Mouse (Mus musculus): ENCODE measurements around the gene Armh1. TPM values are rescaled to one million over a fixed set of nuclear protein-coding genes. Genes with fewer than 3 reads are reported as not detected.

Gene Armh1
- total and polyA plus RNA-seq, 3 experiments: 0.43 TPM; not detected in 2

DNA sequence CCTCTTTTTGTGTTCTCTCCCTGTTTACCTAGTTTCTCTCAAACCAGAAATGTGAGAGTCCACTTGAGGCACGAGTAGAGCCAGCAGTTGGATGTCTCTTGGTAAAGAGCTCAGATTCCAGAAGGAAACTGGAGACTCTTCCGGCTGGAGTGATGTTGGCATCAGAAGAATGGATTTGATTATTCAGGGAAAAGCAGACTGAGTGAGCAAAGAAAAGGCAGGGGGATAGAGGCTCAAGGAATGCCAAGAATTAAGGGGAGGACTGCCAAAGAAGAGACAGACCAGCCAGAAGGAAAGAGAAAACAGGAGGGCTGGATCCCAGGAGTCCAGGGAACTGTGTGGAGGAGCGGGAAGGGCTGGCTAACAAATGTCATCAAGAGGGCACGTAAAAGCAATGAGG, 16.1 kb downstream of the Armh1 start:
- Histone ChIP-seq H3K4me1 (ENCODE audit: control insufficient read depth, insufficient read depth, low read length) (no peaks in the 10 kb centered on the region), H3K4me3 (no peak overlapping the region), H3K27me3 (ENCODE audit: control insufficient read depth, insufficient read depth, low read length) (no peaks in the 10 kb centered on the region), H3K36me3 (ENCODE audit: control insufficient read depth, insufficient read depth, low read length) (no peaks in the 10 kb centered on the region), H3K27ac (no peak overlapping the region), H3K79me2 (replicated peaks; ENCODE audit: control insufficient read depth, insufficient read depth, low read length) (no peaks in the 10 kb centered on the region), H3K9ac (ENCODE audit: low read depth, low read length) (no peak overlapping the region)
- no peak for DNase-seq
- no peak for TF ChIP-seq POLR2A (IDR thresholded peaks at IDR 0.05; ENCODE audit: insufficient read depth, low read depth, low read length)
- TF ChIP-seq EP300 (IDR thresholded peaks at IDR 0.05; ENCODE audit: insufficient read depth, low read depth, low read length): no peak
- TF ChIP-seq CTCF (IDR thresholded peaks at IDR 0.05): no peak
- WGBS: 56% methylated on average over 4 of the region's 4 CpGs
- intact Hi-C loops (cut with DNase I): no loop called here

DNA sequence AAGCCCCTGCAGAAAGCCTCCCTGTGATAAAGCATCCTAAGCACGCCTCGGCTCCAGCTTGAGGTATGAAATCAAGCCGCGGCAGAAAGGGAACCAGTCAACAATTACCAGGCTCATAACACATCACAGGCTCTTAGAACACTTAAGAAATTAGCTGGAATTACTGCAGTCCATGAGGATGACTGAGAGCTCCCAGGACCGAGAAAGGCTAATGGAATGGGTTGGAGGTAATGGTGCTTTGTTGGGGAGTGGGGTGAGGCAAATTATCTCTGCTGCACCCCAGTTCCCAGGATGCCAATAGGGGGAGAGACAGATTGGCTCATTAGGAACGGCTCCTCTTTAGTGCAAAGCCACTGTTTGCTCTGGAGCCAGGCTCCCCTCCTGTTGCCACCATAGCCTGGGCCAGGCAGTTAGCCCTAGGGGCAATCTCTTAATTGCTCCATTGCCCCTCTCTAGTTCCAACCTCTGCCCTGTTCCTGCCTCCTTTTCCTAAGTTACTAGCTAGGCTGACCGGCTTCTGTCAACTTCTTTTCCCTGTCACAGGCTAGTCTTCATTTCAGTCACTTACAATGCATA, 17.7 kb downstream of the Armh1 start:
- DNase-seq: no peak
- no peak overlapping the region for H3K9ac ChIP-seq (ENCODE audit: low read depth, low read length)
- no peaks in the 10 kb centered on the region for H3K36me3 ChIP-seq (ENCODE audit: control insufficient read depth, insufficient read depth, low read length)
- no peak overlapping the region for H3K27ac ChIP-seq
- intact Hi-C loops (cut with DNase I): no loop called here
- no peaks in the 10 kb centered on the region for H3K27me3 ChIP-seq (ENCODE audit: control insufficient read depth, insufficient read depth, low read length)
- H3K4me3 ChIP-seq: no peak overlapping the region
- no peak for TF ChIP-seq POLR2A (IDR thresholded peaks at IDR 0.05; ENCODE audit: insufficient read depth, low read depth, low read length)
- no peak for TF ChIP-seq CTCF (IDR thresholded peaks at IDR 0.05)
- TF ChIP-seq EP300 (IDR thresholded peaks at IDR 0.05; ENCODE audit: insufficient read depth, low read depth, low read length): no peak
- 75% methylated on average over 7 of the region's 7 CpGs for WGBS
- H3K79me2 ChIP-seq (replicated peaks; ENCODE audit: control insufficient read depth, insufficient read depth, low read length): no peaks in the 10 kb centered on the region
- H3K4me1 ChIP-seq (ENCODE audit: control insufficient read depth, insufficient read depth, low read length): no peaks in the 10 kb centered on the region

DNA sequence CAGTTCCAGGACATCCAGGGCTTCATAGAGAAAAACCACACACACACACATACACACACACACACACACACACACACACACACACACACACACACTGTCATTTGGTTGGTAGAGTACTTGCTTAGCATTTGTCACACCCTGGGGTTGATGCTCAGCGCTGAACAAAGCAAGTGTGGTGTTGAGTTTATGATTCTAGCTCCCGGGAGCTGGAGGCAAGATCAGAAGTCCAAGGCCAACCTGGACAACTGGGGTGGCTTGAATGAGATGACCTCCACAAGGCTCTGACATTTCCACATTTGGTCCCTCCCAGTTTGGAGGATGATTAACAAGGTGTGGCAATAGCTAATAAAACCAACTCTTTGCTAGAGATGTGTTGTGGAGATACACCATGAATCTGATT, 20.7 kb downstream of the Armh1 start:
- Histone ChIP-seq H3K27ac (no peak overlapping the region), H3K36me3 (ENCODE audit: control insufficient read depth, insufficient read depth, low read length) (no peaks in the 10 kb centered on the region), H3K4me1 (ENCODE audit: control insufficient read depth, insufficient read depth, low read length) (no peaks in the 10 kb centered on the region), H3K79me2 (replicated peaks; ENCODE audit: control insufficient read depth, insufficient read depth, low read length) (no peaks in the 10 kb centered on the region), H3K27me3 (ENCODE audit: control insufficient read depth, insufficient read depth, low read length) (no peaks in the 10 kb centered on the region; the same call in 1 of the 2 replicates), H3K4me3 (no peak overlapping the region), H3K9ac (ENCODE audit: low read depth, low read length) (no peak overlapping the region)
- intact Hi-C loops (cut with DNase I): loop anchor here (2.0 kb wide), 1 partner anchor 36 kb away; no protein-coding TSS in a partner anchor
- 98% methylated on average over 2 of the region's 2 CpGs for WGBS
- no peak for TF ChIP-seq CTCF (IDR thresholded peaks at IDR 0.05)
- TF ChIP-seq EP300 (IDR thresholded peaks at IDR 0.05; ENCODE audit: insufficient read depth, low read depth, low read length): no peak
- no peak for TF ChIP-seq POLR2A (IDR thresholded peaks at IDR 0.05; ENCODE audit: insufficient read depth, low read depth, low read length)
- DNase-seq: no peak

DNA sequence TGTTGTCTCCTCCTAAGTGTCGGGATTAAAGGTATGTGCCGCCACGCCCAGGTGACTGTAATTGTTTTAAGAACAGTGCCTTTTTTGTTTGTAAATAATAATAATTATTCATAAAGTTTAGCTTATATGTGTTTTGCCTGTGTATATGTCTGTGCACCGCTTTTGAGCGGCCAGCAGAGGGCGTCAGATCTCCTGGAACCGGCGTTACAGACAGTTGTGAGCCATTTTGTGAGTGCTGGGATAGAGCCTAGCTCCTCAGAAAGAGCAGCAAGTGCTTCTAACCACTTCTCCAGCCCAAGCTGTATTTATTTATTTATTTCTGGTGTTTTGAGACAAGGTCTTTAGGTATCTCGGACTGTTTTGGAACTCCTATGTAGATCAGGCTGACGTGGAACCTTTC, 21.6 kb downstream of the Armh1 start:
- intact Hi-C loops (cut with DNase I): loop anchor here (2.0 kb wide), 1 partner anchor 36 kb away; no protein-coding TSS in a partner anchor
- Histone ChIP-seq H3K4me3 (no peak overlapping the region), H3K79me2 (replicated peaks; ENCODE audit: control insufficient read depth, insufficient read depth, low read length) (no peaks in the 10 kb centered on the region), H3K4me1 (ENCODE audit: control insufficient read depth, insufficient read depth, low read length) (no peaks in the 10 kb centered on the region), H3K27ac (no peak overlapping the region), H3K27me3 (ENCODE audit: control insufficient read depth, insufficient read depth, low read length) (no peaks in the 10 kb centered on the region; the same call in 1 of the 2 replicates), H3K36me3 (ENCODE audit: control insufficient read depth, insufficient read depth, low read length) (no peaks in the 10 kb centered on the region), H3K9ac (ENCODE audit: low read depth, low read length) (no peak overlapping the region)
- DNase-seq: no peak
- TF ChIP-seq POLR2A (IDR thresholded peaks at IDR 0.05; ENCODE audit: insufficient read depth, low read depth, low read length) (no peak), CTCF (IDR thresholded peaks at IDR 0.05) (peak; percentile 68)
- WGBS: 57% methylated on average over 10 of the region's 10 CpGs

DNA sequence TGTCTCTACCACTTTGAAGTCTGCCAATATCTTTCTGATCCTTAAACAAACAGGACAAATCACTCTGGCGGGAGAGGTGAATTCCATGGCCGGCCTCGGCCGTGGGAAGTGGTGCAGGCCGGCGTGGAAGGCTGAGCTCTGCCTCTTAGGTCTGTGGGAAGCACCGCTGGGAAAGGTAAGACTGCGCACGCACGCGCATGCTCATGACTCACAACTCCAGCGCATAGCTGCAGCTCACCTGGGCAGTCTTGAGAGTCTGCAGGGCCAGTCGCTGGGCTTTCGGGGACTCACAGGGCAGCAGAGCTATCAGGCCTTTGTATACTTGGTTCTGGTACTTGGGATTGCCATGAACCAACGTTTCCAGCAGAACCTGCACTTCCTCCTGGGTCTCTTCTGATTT, 22.3 kb downstream of the Armh1 start:
- Histone ChIP-seq H3K4me1 (ENCODE audit: control insufficient read depth, insufficient read depth, low read length) (no peaks in the 10 kb centered on the region), H3K79me2 (replicated peaks; ENCODE audit: control insufficient read depth, insufficient read depth, low read length) (no peaks in the 10 kb centered on the region), H3K36me3 (ENCODE audit: control insufficient read depth, insufficient read depth, low read length) (no peaks in the 10 kb centered on the region), H3K4me3 (no peak overlapping the region), H3K27ac (no peak overlapping the region), H3K9ac (ENCODE audit: low read depth, low read length) (no peak overlapping the region), H3K27me3 (ENCODE audit: control insufficient read depth, insufficient read depth, low read length) (no peaks in the 10 kb centered on the region; the same call in 1 of the 2 replicates)
- intact Hi-C loops (cut with DNase I): no loop called here
- 60% methylated on average over 15 of the region's 15 CpGs for WGBS
- TF ChIP-seq CTCF (IDR thresholded peaks at IDR 0.05) (no peak), POLR2A (IDR thresholded peaks at IDR 0.05; ENCODE audit: insufficient read depth, low read depth, low read length) (no peak), EP300 (IDR thresholded peaks at IDR 0.05; ENCODE audit: insufficient read depth, low read depth, low read length) (no peak)
- DNase-seq: no peak

DNA sequence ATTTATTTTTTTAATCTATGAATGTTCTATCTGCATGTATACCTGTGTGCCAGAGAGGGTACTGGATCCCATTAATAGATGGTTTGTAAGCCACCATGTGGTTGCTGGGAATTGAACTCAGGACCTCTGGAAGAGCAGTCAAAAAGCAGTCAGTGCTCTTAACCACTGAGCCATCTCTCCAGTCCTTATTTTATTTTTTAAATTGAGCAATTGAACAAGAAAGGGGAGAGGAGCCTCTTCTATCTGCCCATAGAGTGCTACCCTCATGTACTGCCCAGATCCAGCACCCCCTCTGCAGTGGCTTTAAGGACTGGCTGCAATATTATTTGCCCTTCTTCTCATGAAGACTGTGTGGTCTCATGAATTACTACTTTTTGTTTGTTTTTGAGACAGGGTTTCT, 26.7 kb downstream of the Armh1 start:
- intact Hi-C loops (cut with DNase I): no loop called here
- H3K9ac ChIP-seq (ENCODE audit: low read depth, low read length): no peak overlapping the region
- H3K4me3 ChIP-seq: no peak overlapping the region
- no peak for DNase-seq
- TF ChIP-seq POLR2A (IDR thresholded peaks at IDR 0.05; ENCODE audit: insufficient read depth, low read depth, low read length) (no peak), EP300 (IDR thresholded peaks at IDR 0.05; ENCODE audit: insufficient read depth, low read depth, low read length) (no peak), CTCF (IDR thresholded peaks at IDR 0.05) (no peak)
- no peaks in the 10 kb centered on the region; the same call in 1 of the 2 replicates for H3K27me3 ChIP-seq (ENCODE audit: control insufficient read depth, insufficient read depth, low read length)
- no peaks in the 10 kb centered on the region for H3K4me1 ChIP-seq (ENCODE audit: control insufficient read depth, insufficient read depth, low read length)
- no peaks in the 10 kb centered on the region for H3K79me2 ChIP-seq (replicated peaks; ENCODE audit: control insufficient read depth, insufficient read depth, low read length)
- H3K27ac ChIP-seq: no peak overlapping the region
- H3K36me3 ChIP-seq (ENCODE audit: control insufficient read depth, insufficient read depth, low read length): no peaks in the 10 kb centered on the region
